Mouse (Mus musculus): ENCODE data around the gene Anapc11.

DNA sequence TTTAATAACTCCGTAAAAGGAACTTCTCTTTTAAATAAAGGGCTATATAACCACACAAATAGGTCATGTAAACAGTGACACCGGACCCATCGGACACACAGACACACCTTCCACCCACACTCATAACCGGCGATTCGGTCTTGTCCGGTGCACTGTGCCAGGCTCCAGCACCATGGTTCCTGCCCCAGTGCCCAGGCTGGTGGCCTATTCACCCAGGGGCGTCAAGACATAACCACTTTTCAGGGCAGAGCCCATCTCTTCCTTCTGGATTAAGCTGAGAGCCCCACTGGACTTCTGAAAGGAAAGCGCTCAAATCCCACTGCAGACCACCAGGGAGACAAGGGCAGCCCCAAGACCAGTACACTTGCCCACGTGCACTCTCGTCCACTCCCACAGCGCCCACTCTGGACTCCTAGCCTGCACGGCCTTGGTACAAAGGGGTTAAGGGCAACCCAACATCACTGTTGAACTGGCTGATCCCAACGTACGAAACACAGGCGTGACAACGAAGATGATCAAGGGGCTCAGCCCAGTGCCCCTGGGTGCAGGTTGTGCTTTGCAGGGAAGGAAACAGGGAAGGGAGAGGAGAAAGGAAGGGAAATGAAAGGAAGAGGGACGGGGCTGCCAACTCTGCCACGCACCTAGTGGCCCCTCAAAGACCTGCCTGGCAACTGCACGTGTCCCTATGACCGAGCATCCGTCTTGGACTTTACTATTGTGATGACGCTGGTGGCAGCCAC, 30.6 kb downstream of the Anapc11 start:
- no peak for TF ChIP-seq CTCF (conservative IDR thresholded peaks at IDR 0.05; ENCODE audit: low read length)
- TF ChIP-seq NANOG (IDR thresholded peaks at IDR 0.05; ENCODE audit: borderline replicate concordance, low read length), result no peak

Measured in E14TG2a.4 (cell line).